Mouse (Mus musculus): Measurements from ENCODE around the gene Grin1.

DNA sequence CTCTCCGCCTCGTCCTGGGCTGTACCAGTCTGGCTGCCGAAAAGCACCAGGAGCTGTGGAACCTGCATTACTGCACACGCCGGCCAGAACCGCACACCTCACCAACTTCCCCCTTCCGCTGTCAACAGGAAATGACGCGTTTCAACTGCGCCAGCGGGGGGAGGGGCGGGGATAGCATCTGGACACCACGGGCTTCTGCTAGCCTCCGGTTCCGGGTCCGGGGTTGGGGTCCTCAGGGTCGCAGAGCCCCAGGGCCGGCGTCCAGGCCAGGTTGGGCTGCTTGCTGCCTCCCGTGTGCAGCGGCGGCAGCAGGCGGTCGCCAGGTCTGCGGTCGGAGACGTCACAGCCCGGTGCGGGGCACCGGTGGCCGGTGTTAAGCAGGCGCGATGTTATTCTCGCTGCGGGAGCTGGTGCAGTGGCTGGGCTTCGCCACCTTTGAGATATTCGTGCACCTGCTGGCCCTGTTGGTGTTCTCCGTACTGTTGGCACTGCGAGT lies 63.7 kb downstream of the Grin1 start, which contains the start of gene Tmem203:
- no peak for TF ChIP-seq CTCF (IDR thresholded peaks at IDR 0.05; ENCODE audit: low read depth, low read length)
- TF ChIP-seq POLR2A (IDR thresholded peaks at IDR 0.05; ENCODE audit: borderline replicate concordance, low read depth, low read length): no peak
